Mouse (Mus musculus): Measurements from ENCODE around the gene Gramd4.

The Gramd4 gene

GRCm38 (mm10) chr15:86183484-86183883, 126.0 kb downstream of the Gramd4 start:
- in situ Hi-C loops (cut with MboI; ENCODE audit: low pct_unique_long_range_greater_than_20kb in 1 of 2, low sequenced_read_pairs in 2 of 2, unreplicated experiment in 1 of 2), result no loop called here

- in situ Hi-C loops (cut with MboI; ENCODE audit: low pct_unique_long_range_greater_than_20kb in 1 of 2, low sequenced_read_pairs in 2 of 2, unreplicated experiment in 1 of 2), result no loop called here
Observed at GRCm38 (mm10) chr15:86184071-86184470, 126.6 kb downstream of the Gramd4 start.

- in situ Hi-C loops (cut with MboI; ENCODE audit: low pct_unique_long_range_greater_than_20kb in 1 of 2, low sequenced_read_pairs in 2 of 2, unreplicated experiment in 1 of 2), result no loop called here
Observed at GRCm38 (mm10) chr15:86184851-86185688, 127.6 kb downstream of the Gramd4 start.

GRCm38 (mm10) chr15:86185689-86186569, 128.4 kb downstream of the Gramd4 start, which contains the start of gene Cerk:
Gene Cerk, minus strand, starts transcription at chr15:86186141.
- in situ Hi-C loops (cut with MboI; ENCODE audit: low pct_unique_long_range_greater_than_20kb in 1 of 2, low sequenced_read_pairs in 2 of 2, unreplicated experiment in 1 of 2), result no loop called here

GRCm38 (mm10) chr15:86186686-86187085, 129.2 kb downstream of the Gramd4 start:
- in situ Hi-C loops (cut with MboI; ENCODE audit: low pct_unique_long_range_greater_than_20kb in 1 of 2, low sequenced_read_pairs in 2 of 2, unreplicated experiment in 1 of 2), result no loop called here
